Mouse (Mus musculus) gastrocnemius, adult 2 months (tissue): ENCODE measurements around the gene Mtmr1. TPM values are rescaled to one million over a fixed set of nuclear protein-coding genes. Genes with fewer than 3 reads are reported as not detected.

ENCODE experiments used
- DNase-seq: peaks from one replicate; pipeline ENCODE4 v3.0.0; 2022
- H3K27ac ChIP-seq: fragments of 200-600 bp; 2 replicates; pipeline ENCODE4 v1.8.1; 2022; ENCODE audit warnings: mild to moderate bottlenecking
- H3K4me3 ChIP-seq: fragments of 200-600 bp; 2 replicates; pipeline ENCODE4 v1.8.1; 2022; ENCODE audit warnings: mild to moderate bottlenecking, moderate library complexity
- CTCF ChIP-seq: fragments of 200-600 bp; IDR thresholded peaks from 2 replicates; pipeline ENCODE4 v1.8.1; 2022; ENCODE audit warnings: antibody characterized with exemption, mild to moderate bottlenecking, moderate library complexity
- intact Hi-C: fragments of 180-260 bp; cut with DNase I; formaldehyde crosslinking; loops from one replicate; pipeline ENCODE4 v1.15.1; 2025
- total RNA-seq, 2 experiments: library from RNA; stranded (reverse); gene quantifications; 2 replicates each; pipeline ENCODE4 v1.2.3; 2021

Mtmr1 gene
- total RNA-seq, 2 experiments from 2014 or later: 36.6 to 42.0 TPM

- intact Hi-C loops: no loop called here
- DNase-seq: no peak
- Histone ChIP-seq H3K27ac (no peak overlapping the region), H3K4me3 (no peak overlapping the region)
- TF ChIP-seq CTCF: no peak
Observed at GRCm38 (mm10) chrX:71465417-71465816, 100.9 kb downstream of the Mtmr1 start.

GRCm38 (mm10) chrX:71467491-71467890 is 102.9 kb downstream of the Mtmr1 start:
- no peak for TF ChIP-seq CTCF
- peak; percentile 24 for DNase-seq
- intact Hi-C loops: no loop called here
- Histone ChIP-seq H3K4me3 (no peak overlapping the region), H3K27ac (no peak overlapping the region)

Other genes starting within 250 kb of the Mtmr1 start
- 10 to 100 TPM; 12.9 to 13.9 TPM for gene Mtm1, start 154.0 kb upstream of the Mtmr1 start, total RNA-seq
- gene Cd99l2, start 128.1 kb downstream of the Mtmr1 start, total RNA-seq: 10 to 100 TPM; 51.4 to 53.5 TPM
- gene Hmgb3, start 191.2 kb downstream of the Mtmr1 start, total RNA-seq: 1 to 10 TPM; 7.8 to 9.9 TPM